ENCODE assay signal across 14 mouse cellular contexts in genomic region chr8:120034471-120034870, GRCm38 (mm10). TPM values are rescaled to one million over a fixed set of nuclear protein-coding genes. Genes with fewer than 3 reads are reported as not detected.
DNase-seq lines count a peak whose midpoint lies in the region; ATAC-seq lines count a peak whose summit lies in the region.
"Had no signal": no experiment of that assay in that cellular context is flagged by ENCODE, and none has a peak within 500 bp of the region (broad histone marks: within the 10 kb centered on the region; RNA-seq: fewer than 3 reads in every experiment).

No protein-coding gene starts in this region.

- no peak overlapping the region for H3K4me3 ChIP-seq in heart, embryonic 11.5 days (ENCODE audit: low read depth, low read length)
- H3K4me3 ChIP-seq in neural tube, embryonic 15.5 days (replicated peaks) = no peak overlapping the region
- H3K4me3 ChIP-seq in kidney, embryonic 14.5 days (ENCODE audit: low read length) = no peak overlapping the region
- H3K4me3 ChIP-seq: heart, embryonic 15.5 days had no signal

- H3K4me1 ChIP-seq in heart, embryonic 11.5 days (ENCODE audit: control insufficient read depth, insufficient read depth, low read length) = peaks cover 24% of the 10 kb centered on the region
- H3K4me1 ChIP-seq in neural tube, embryonic 15.5 days = no peaks in the 10 kb centered on the region
- peaks cover 25% of the 10 kb centered on the region for H3K4me1 ChIP-seq in kidney, embryonic 14.5 days (ENCODE audit: control insufficient read depth, insufficient read depth, low read length)

- H3K9me3 ChIP-seq in heart, embryonic 11.5 days (replicated peaks; ENCODE audit: control insufficient read depth, low read length) = no peaks in the 10 kb centered on the region
- H3K9me3 ChIP-seq in neural tube, embryonic 15.5 days (replicated peaks) = no peaks in the 10 kb centered on the region
- no peaks in the 10 kb centered on the region for H3K9me3 ChIP-seq in kidney, embryonic 14.5 days (ENCODE audit: control insufficient read depth, low read length)
- H3K9me3 ChIP-seq: heart, embryonic 15.5 days had no signal

- 48% methylated on average over 6 of the region's 6 CpGs for WGBS in heart, embryonic 11.5 days (ENCODE audit: insufficient replicate concordance)
- 32% methylated on average over 6 of the region's 6 CpGs for WGBS in neural tube, embryonic 15.5 days
- WGBS in kidney, embryonic 14.5 days = 44% methylated on average over 6 of the region's 6 CpGs

- no peak overlapping the region for H3K4me2 ChIP-seq in heart, embryonic 11.5 days
- H3K4me2 ChIP-seq in neural tube, embryonic 15.5 days = no peak overlapping the region
- H3K4me2 ChIP-seq in kidney, embryonic 14.5 days (replicated peaks; ENCODE audit: low read depth, low read length) = no peak overlapping the region
- H3K4me2 ChIP-seq: heart, embryonic 15.5 days had no signal

- H3K9ac ChIP-seq in heart, embryonic 11.5 days (ENCODE audit: low read depth, low read length) = no peak overlapping the region
- no peak overlapping the region for H3K9ac ChIP-seq in neural tube, embryonic 15.5 days (replicated peaks)
- H3K9ac ChIP-seq in kidney, embryonic 14.5 days (ENCODE audit: low read depth, low read length) = no peak overlapping the region
- H3K9ac ChIP-seq: heart, embryonic 15.5 days had no signal

- peaks cover 8% of the 10 kb centered on the region; the same call in 1 of the 2 replicates for H3K27me3 ChIP-seq in heart, embryonic 11.5 days (ENCODE audit: control insufficient read depth, insufficient read depth, low read length)
- H3K27me3 ChIP-seq in neural tube, embryonic 15.5 days (replicated peaks) = no peaks in the 10 kb centered on the region
- no peaks in the 10 kb centered on the region for H3K27me3 ChIP-seq in kidney, embryonic 14.5 days (ENCODE audit: control insufficient read depth, insufficient read depth, low read length)

- intact Hi-C loops in heart, postnatal 25 days (cut with DNase I) = no loop called here

- no peak for ATAC-seq in heart, embryonic 11.5 days (replicated peaks; ENCODE audit: insufficient number of reproducible peaks, low FRiP score, low TSS enrichment)
- ATAC-seq in neural tube, embryonic 15.5 days (ENCODE audit: low FRiP score) = no peak
- no peak for ATAC-seq in kidney, embryonic 14.5 days (ENCODE audit: low FRiP score, low TSS enrichment)
- ATAC-seq: inflammation-experienced regulatory T-cells, adult 6 months; midbrain, embryonic 16.5 days had no signal

- H3K36me3 ChIP-seq in heart, embryonic 11.5 days (ENCODE audit: control insufficient read depth, insufficient read depth, low read length) = no peaks in the 10 kb centered on the region
- no peaks in the 10 kb centered on the region for H3K36me3 ChIP-seq in neural tube, embryonic 15.5 days
- no peaks in the 10 kb centered on the region for H3K36me3 ChIP-seq in kidney, embryonic 14.5 days (ENCODE audit: control insufficient read depth, insufficient read depth, low read length)
- H3K36me3 ChIP-seq: heart, embryonic 15.5 days had no signal

- DNase-seq in heart, postnatal 25 days (ENCODE audit: low spot score) = peak; percentile 19
- DNase-seq in neural tube, embryonic 10.5 days (ENCODE audit: extremely low spot score, low spot score) = peak; percentile 44
- DNase-seq in embryo, embryonic 10.5 days (ENCODE audit: low spot score) = peak; percentile 65
- peak; percentile 79 for DNase-seq in retina, postnatal 1 day
- DNase-seq: adrenal gland, adult 2 months; cerebellum, postnatal 36 days; layer of hippocampus, adult 9-11 months; left cerebral cortex, postnatal 4 days had no signal

- no peak overlapping the region for H3K27ac ChIP-seq in heart, embryonic 11.5 days (ENCODE audit: low read depth, low read length)
- no peak overlapping the region for H3K27ac ChIP-seq in neural tube, embryonic 15.5 days (replicated peaks)
- H3K27ac ChIP-seq in kidney, embryonic 14.5 days (ENCODE audit: low read depth, low read length) = no peak overlapping the region
- H3K27ac ChIP-seq: heart, embryonic 15.5 days had no signal

RNA-seq across cellular contexts. Expression of gene Crispld2, which starts 42.2 kb away (rescaled TPM):
- 10 to 100 TPM; 21.7 to 25.7 TPM for total RNA-seq in heart, postnatal 25 days (2021)
- 1.7 and 2.8 TPM in 2 replicates for polyA plus RNA-seq in heart, embryonic 11.5 days (2014; fragmentation: Nextera tagmentation; extraction: Ambion mirVana)
- 2.6 and 5.8 TPM in 2 replicates for polyA plus RNA-seq in neural tube, embryonic 15.5 days (2015; fragmentation: Nextera tagmentation; extraction: Ambion mirVana)
- 4.9 and 5.2 TPM in 2 replicates for polyA plus RNA-seq in kidney, embryonic 14.5 days (2014; fragmentation: Nextera tagmentation; extraction: Ambion mirVana)

Comparison
In these comparisons a context has a peak if more than half of its experiments do, and no peak if none do; other contexts are left out.
1. DNase-seq: peak in every context shown above with its lines; median percentile 79 in retina, postnatal 1 day; 65 in embryo, embryonic 10.5 days; 44 in neural tube, embryonic 10.5 days; 19 in heart, postnatal 25 days.